Mouse (Mus musculus) G1E (cell line): ENCODE data around the gene Hist1h2ae. TPM values are rescaled to one million over a fixed set of nuclear protein-coding genes. Genes with fewer than 3 reads are reported as not detected.
"Not testable (repeated sequence)": the region's sequence is repeated elsewhere in the genome, so short reads cannot be mapped to it uniquely, and the experiment has no call there.

Source experiments
- ATAC-seq: 2 replicates; pipeline ENCODE4 v1.8.0; 2016; ENCODE audit warnings: mild to moderate bottlenecking; ENCODE audit not compliant: insufficient number of reproducible peaks, poor library complexity, low FRiP score, severe bottlenecking; ENCODE audit errors: extremely low read depth
- DNase-seq: peaks from one replicate; pipeline ENCODE4 v3.0.0; 2012; ENCODE audit warnings: low spot score
- H3K27me3 ChIP-seq: 2 replicates; pipeline ENCODE4 v1.6.1; 2012; ENCODE audit warnings: mild to moderate bottlenecking, low read length, inconsistent platforms; ENCODE audit not compliant: insufficient read depth
- H3K36me3 ChIP-seq: replicated peaks from 2 replicates; pipeline ENCODE3; 2012; ENCODE audit warnings: mild to moderate bottlenecking, inconsistent platforms
- H3K4me1 ChIP-seq: 2 replicates; pipeline ENCODE4 v1.6.1; 2012; ENCODE audit warnings: low read depth, low read length, inconsistent platforms, mixed read lengths; ENCODE audit not compliant: insufficient read depth
- H3K4me3 ChIP-seq: 2 replicates; pipeline ENCODE4 v1.5.1; 2012; ENCODE audit warnings: low read depth, mild to moderate bottlenecking, inconsistent platforms, low read length, moderate library complexity, mixed read lengths
- H3K9me3 ChIP-seq: replicated peaks from 2 replicates; pipeline ENCODE4 v1.6.1; 2012; ENCODE audit warnings: inconsistent platforms
- CTCF ChIP-seq: IDR thresholded peaks from 2 replicates; pipeline ENCODE4 v1.5.1; 2012; ENCODE audit warnings: low read depth, low read length, inconsistent platforms, mixed read lengths
- GATA1 ChIP-seq: IDR thresholded peaks from 2 replicates; pipeline ENCODE4 v1.6.1; 2012; ENCODE audit warnings: borderline replicate concordance, low read length, inconsistent platforms, mixed read lengths
- GATA2 ChIP-seq: IDR thresholded peaks from 2 replicates; pipeline ENCODE4 v1.6.1; 2012; ENCODE audit warnings: low read depth, low read length, inconsistent platforms, borderline replicate concordance
- POLR2AphosphoS5 ChIP-seq: IDR thresholded peaks from 2 replicates; pipeline ENCODE4 v1.6.1; 2012; ENCODE audit warnings: low read depth, low read length, inconsistent platforms; ENCODE audit not compliant: insufficient replicate concordance
- TAL1 ChIP-seq: conservative IDR thresholded peaks from 2 replicates; pipeline ENCODE4 v1.6.1; 2012; ENCODE audit warnings: low read depth, low read length, inconsistent platforms, mixed read lengths
- polyA plus RNA-seq: library from polyadenylated mRNA; stranded (reverse); fragments of >175 nt; gene quantifications from 2 replicates; pipeline ENCODE4 v1.2.3, GENCODE M21; 2012
- total RNA-seq, 2 experiments: library from RNA; stranded (forward) in 1 of 2; stranded (reverse) in 1 of 2; fragments of 200-1000 nt in 1 of 2; fragments of >200 nt in 1 of 2; fragmentation: Nextera tagmentation in 1 of 2; gene quantifications; 2 replicates each; pipeline ENCODE4 v1.2.3; 2014 to 2017

Hist1h2ae gene
- total and polyA plus RNA-seq, 3 experiments = 31.2 to 258 (median 81.0) TPM

DNA sequence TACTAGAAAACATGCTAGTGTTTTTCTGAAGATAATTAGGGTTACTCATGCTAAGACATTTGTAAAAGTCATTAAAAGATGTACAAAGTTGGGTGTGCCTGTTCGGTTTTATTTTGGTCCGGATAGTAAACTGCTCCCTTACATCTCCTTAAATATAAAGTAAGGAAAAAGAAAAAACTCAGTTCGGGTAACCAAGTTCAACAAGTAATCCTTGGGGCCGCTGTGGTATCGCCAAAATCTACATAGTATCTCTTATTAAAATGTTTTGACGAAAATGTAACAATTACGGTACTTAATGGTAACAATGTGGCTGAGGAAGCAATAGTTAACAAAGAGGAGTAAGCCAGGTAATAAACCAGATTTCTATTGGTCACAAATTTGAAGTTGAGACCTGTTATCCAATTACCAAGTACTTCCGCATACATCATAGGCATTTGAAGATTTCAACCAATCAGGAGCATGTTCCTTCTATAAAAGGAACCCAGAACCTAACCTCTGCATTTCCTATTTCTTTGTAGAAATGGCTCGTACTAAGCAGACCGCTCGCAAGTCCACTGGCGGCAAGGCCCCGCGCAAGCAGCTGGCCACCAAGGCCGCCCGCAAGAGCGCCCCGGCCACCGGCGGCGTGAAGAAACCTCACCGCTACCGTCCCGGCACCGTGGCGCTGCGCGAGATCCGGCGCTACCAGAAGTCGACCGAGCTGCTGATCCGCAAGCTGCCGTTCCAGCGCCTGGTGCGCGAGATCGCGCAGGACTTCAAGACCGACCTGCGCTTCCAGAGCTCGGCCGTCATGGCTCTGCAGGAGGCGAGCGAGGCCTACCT lies 26.8 kb downstream of the Hist1h2ae start, which contains the start of gene Hist1h3f:
TSS of gene Hist1h3f (plus strand) at position 88 of the 822 bp plus-strand sequence.
- TF ChIP-seq GATA2 = no peak
- no peak for TF ChIP-seq GATA1
- peak; percentile 97 for TF ChIP-seq POLR2AphosphoS5
- Histone ChIP-seq H3K4me3 (peak within 1 kb of the TSS; percentile 69), H3K4me1 (peaks cover 19% of the 10 kb centered on the region), H3K9me3 (no peaks in the 10 kb centered on the region), H3K27me3 (no peaks in the 10 kb centered on the region), H3K36me3 (no peaks in the 10 kb centered on the region)
- ATAC-seq = peak; percentile 73
- DNase-seq = peak; percentile 66

GRCm38 (mm10) chr13:23542999-23543607 lies 27.9 kb downstream of the Hist1h2ae start, which contains the start of gene Hist1h2bh:
TSS of gene Hist1h2bh (minus strand) at chr13:23543392.
- H3K4me1 ChIP-seq = peaks cover 19% of the 10 kb centered on the region
- not testable (repeated sequence) for H3K9me3 ChIP-seq, H3K27me3 ChIP-seq, H3K36me3 ChIP-seq
- peak; percentile 93; the same call in 1 of the 2 replicates for TF ChIP-seq POLR2AphosphoS5
- ATAC-seq (peak; percentile 88), DNase-seq (peak; percentile 68)
- H3K4me3 ChIP-seq = peak within 1 kb of the TSS; percentile 69

GRCm38 (mm10) chr13:23542225-23542980 lies 28.6 kb downstream of the Hist1h2ae start:
- not testable (repeated sequence) for H3K36me3 ChIP-seq, ATAC-seq, H3K9me3 ChIP-seq, DNase-seq, H3K27me3 ChIP-seq
- peaks cover 20% of the 10 kb centered on the region for H3K4me1 ChIP-seq
- peak; percentile 79; the same call in 1 of the 2 replicates for TF ChIP-seq POLR2AphosphoS5
- H3K4me3 ChIP-seq = peak overlapping the region; percentile 68

DNA sequence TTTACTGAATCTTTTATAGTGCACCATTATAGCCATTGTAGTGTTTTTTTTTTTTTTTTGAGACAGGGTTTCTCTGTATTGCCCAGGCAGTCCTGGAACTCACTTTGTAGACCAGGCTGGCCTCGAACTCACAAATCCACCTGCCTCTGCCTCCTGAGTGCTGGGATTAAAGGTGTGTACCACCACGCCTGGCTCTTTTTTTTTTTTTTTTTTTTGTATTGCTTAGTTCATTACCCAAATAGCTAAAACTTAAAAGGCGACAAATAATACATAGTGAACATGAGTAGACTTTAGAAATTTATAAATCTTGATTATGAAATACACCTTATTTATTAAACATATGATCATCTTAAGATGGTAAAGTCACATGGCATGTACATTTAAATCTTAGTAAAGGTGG lies 29.5 kb downstream of the Hist1h2ae start:
- DNase-seq = no peak
- Histone ChIP-seq H3K36me3 (no peaks in the 10 kb centered on the region), H3K4me3 (no peak overlapping the region), H3K9me3 (no peaks in the 10 kb centered on the region), H3K4me1 (peaks cover 20% of the 10 kb centered on the region), H3K27me3 (no peaks in the 10 kb centered on the region)
- no peak for ATAC-seq
- TF ChIP-seq CTCF (no peak), TAL1 (no peak), GATA1 (no peak), GATA2 (no peak), POLR2AphosphoS5 (no peak)

DNA sequence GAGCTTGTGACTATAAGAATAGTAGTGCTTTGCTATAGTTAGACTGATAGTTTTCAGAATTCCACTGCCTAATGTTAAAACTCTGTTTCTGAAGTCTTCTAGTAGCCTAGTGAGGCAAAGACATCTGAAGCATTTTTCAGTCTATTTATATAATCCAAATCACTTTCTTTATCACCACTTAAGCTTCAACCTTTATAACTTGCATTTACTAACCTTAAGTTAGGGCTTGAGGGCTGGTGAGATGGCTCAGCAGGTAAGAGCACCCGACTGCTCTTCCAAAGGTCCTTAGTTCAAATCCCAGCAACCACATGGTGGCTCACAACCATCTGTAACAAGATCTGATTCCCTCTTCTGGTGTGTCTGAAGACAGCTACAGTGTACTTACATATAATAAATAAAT lies 31.2 kb downstream of the Hist1h2ae start:
- H3K4me3 ChIP-seq, H3K9me3 ChIP-seq, DNase-seq, H3K27me3 ChIP-seq, ATAC-seq, H3K36me3 ChIP-seq: not testable (repeated sequence)
- peaks cover 20% of the 10 kb centered on the region for H3K4me1 ChIP-seq

DNA sequence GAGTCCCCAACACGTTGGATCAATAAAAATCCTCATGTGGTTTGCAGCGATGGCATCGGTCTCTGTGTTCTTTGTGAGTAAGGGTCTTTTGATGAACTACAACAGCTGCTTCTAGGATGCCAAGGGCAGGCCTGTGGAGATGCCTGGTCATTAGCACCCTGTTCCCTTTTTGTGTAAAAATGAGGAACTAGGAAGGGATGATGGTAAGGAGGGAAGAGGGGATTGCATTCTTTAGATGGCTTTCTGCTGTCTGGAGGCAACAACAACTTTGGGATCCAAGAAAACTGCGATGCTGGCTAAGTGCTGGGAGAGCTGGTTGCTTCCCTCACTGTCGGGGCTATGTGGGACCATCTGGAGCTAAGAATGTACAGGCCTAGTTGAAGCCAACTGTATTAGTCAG lies 32.8 kb downstream of the Hist1h2ae start:
- no peak for TF ChIP-seq CTCF
- no peak for TF ChIP-seq GATA1
- TF ChIP-seq TAL1 = no peak
- TF ChIP-seq POLR2AphosphoS5 = no peak
- no peak for TF ChIP-seq GATA2
- H3K4me3 ChIP-seq = no peak overlapping the region
- no peaks in the 10 kb centered on the region for H3K36me3 ChIP-seq
- no peaks in the 10 kb centered on the region for H3K27me3 ChIP-seq
- no peaks in the 10 kb centered on the region for H3K9me3 ChIP-seq
- DNase-seq (no peak), ATAC-seq (no peak)
- peaks cover 17% of the 10 kb centered on the region for H3K4me1 ChIP-seq
